Mouse (Mus musculus) right cerebral cortex, postnatal 10 days (tissue): ENCODE results near the gene Gtpbp2.

Source experiments
- DNase-seq, 2 experiments: peaks; one replicate each; pipeline ENCODE4 v3.0.0; 2021; ENCODE audit warnings: low spot score in 2 of 2

The Gtpbp2 gene

DNA sequence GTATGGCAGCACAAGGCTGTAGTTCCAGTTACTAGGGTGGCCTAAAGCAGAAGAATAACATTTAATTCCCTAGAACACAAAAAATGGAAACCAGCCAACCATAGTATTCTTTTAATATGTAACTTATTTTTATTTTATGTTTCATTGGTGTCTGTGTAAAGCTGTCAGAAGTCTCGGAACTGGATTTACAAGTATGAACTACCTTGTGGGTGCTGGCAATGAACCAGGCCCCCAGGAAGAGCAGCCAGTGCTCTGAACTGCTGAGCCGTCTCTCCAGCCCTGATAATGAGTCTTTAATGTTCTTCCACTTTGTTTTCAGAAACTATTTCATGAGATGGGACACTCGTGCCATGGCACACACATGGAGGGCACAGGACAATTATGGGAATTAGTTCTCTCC is 49.7 kb downstream of the Gtpbp2 start:
- DNase-seq: no peak
